Mouse (Mus musculus): ENCODE measurements around the gene Serf1.

GRCm38 (mm10) chr13:100141646-100142314 lies 34.0 kb downstream of the Serf1 start:
- TF ChIP-seq CTCF (IDR thresholded peaks at IDR 0.05; ENCODE audit: control insufficient read depth, insufficient read depth, insufficient read length) (no peak), MYOD1 (IDR thresholded peaks at IDR 0.05; ENCODE audit: control insufficient read depth, insufficient read length, low read depth) (no peak)
